Mouse (Mus musculus): ENCODE measurements around the gene Mllt11.

- TF ChIP-seq CTCF (IDR thresholded peaks at IDR 0.05; ENCODE audit: control insufficient read depth, insufficient read depth, insufficient read length) (peak; percentile 14), USF1 (IDR thresholded peaks at IDR 0.05; ENCODE audit: low read depth) (no peak), MAX (IDR thresholded peaks at IDR 0.05) (no peak), MYOG (IDR thresholded peaks at IDR 0.05; ENCODE audit: control insufficient read depth, extremely low read depth, insufficient read length) (no peak), MYOD1 (IDR thresholded peaks at IDR 0.05; ENCODE audit: control insufficient read depth, insufficient read length, low read depth) (no peak)
These were observed 57.9 kb downstream of the Mllt11 start for GRCm38 (mm10) chr3:95174011-95174592.

Data from C2C12 (cell line).